Mouse (Mus musculus) neural tube, embryonic 12.5 days (tissue): Measurements from ENCODE around the gene Awat2. TPM values are rescaled to one million over a fixed set of nuclear protein-coding genes. Genes with fewer than 3 reads are reported as not detected.
"Not testable (repeated sequence)": the region's sequence is repeated elsewhere in the genome, so short reads cannot be mapped to it uniquely, and the experiment has no call there.

Experiments used
- ATAC-seq: fragments of 200-750 bp; cut with Nextera tagmentation; 2 replicates; pipeline ENCODE4 v1.8.0; 2017; ENCODE audit warnings: low read depth, mild to moderate bottlenecking, moderate TSS enrichment, moderate library complexity; ENCODE audit not compliant: low FRiP score
- H3K27ac ChIP-seq: fragments of 300-500 bp; sonication (generic); 2 replicates; pipeline ENCODE4 v1.5.1; 2016
- H3K27me3 ChIP-seq: fragments of 300-500 bp; sonication (generic); replicated peaks from 2 replicates; pipeline ENCODE4 v1.6.1; 2016; ENCODE audit warnings: mild to moderate bottlenecking
- H3K36me3 ChIP-seq: fragments of 300-500 bp; sonication (generic); 2 replicates; pipeline ENCODE4 v1.6.1; 2016; ENCODE audit warnings: mild to moderate bottlenecking
- H3K4me1 ChIP-seq: fragments of 300-500 bp; sonication (generic); 2 replicates; pipeline ENCODE4 v1.6.1; 2016
- H3K4me2 ChIP-seq: fragments of 300-500 bp; sonication (generic); replicated peaks from 2 replicates; pipeline ENCODE4 v1.6.1; 2016; ENCODE audit warnings: mild to moderate bottlenecking
- H3K4me3 ChIP-seq: fragments of 300-500 bp; sonication (generic); 2 replicates; pipeline ENCODE4 v1.5.1; 2016
- H3K9ac ChIP-seq: fragments of 300-500 bp; sonication (generic); 2 replicates; pipeline ENCODE4 v1.6.1; 2016; ENCODE audit warnings: mild to moderate bottlenecking
- H3K9me3 ChIP-seq: fragments of 300-500 bp; sonication (generic); 2 replicates; pipeline ENCODE4 v1.6.1; 2016; ENCODE audit warnings: mild to moderate bottlenecking
- WGBS: fragments of 180-500 bp; shearing (Covaris S2); methylation state at CpG from one replicate; pipeline ENCODE4 v1.1.7; 2016; 5-methylcytosine and 5-hydroxymethylcytosine counted together
- polyA plus RNA-seq: library from polyadenylated mRNA; unstranded; fragments of >200 nt; fragmentation: Nextera tagmentation; extraction: Ambion mirVana; gene quantifications from 2 replicates; pipeline ENCODE4 v1.2.1, GENCODE M21; 2016

Gene Awat2
- 0.37 and 0.40 TPM in 2 replicates for polyA plus RNA-seq

GRCm38 (mm10) chrX:100442617-100443016 lies at the start of gene Awat2:
TSS of gene Awat2 (minus strand) at chrX:100442717.
- not testable (repeated sequence) for ATAC-seq, H3K9ac ChIP-seq, H3K27me3 ChIP-seq, H3K36me3 ChIP-seq, H3K9me3 ChIP-seq, H3K4me1 ChIP-seq, H3K27ac ChIP-seq, H3K4me3 ChIP-seq, H3K4me2 ChIP-seq
- WGBS, result 98% methylated on average over 2 of the region's 2 CpGs

- H3K27me3 ChIP-seq, result no peaks in the 10 kb centered on the region
- WGBS, result 36% methylated on average over 3 of the region's 3 CpGs
- no peak overlapping the region for H3K4me2 ChIP-seq
- ATAC-seq, result peak; percentile 75
- no peaks in the 10 kb centered on the region for H3K4me1 ChIP-seq
- H3K9me3 ChIP-seq, result no peaks in the 10 kb centered on the region
- H3K27ac ChIP-seq, result no peak overlapping the region
- no peak overlapping the region for H3K4me3 ChIP-seq
- no peak overlapping the region for H3K9ac ChIP-seq
- no peaks in the 10 kb centered on the region for H3K36me3 ChIP-seq
Measured at GRCm38 (mm10) chrX:100480317-100480716, 37.8 kb upstream of the Awat2 start.

- H3K27me3 ChIP-seq, result no peaks in the 10 kb centered on the region
- H3K4me1 ChIP-seq, result no peaks in the 10 kb centered on the region
- WGBS, result 81% methylated on average over 4 of the region's 4 CpGs
- no peak for ATAC-seq
- H3K4me2 ChIP-seq, result no peak overlapping the region
- H3K4me3 ChIP-seq, result no peak overlapping the region
- H3K36me3 ChIP-seq, result no peaks in the 10 kb centered on the region
- H3K9ac ChIP-seq, result no peak overlapping the region
- H3K9me3 ChIP-seq, result no peaks in the 10 kb centered on the region
- no peak overlapping the region for H3K27ac ChIP-seq
Measured at GRCm38 (mm10) chrX:100475569-100476223, 33.2 kb upstream of the Awat2 start.

- Histone ChIP-seq H3K9ac (no peak overlapping the region), H3K4me1 (no peaks in the 10 kb centered on the region), H3K4me2 (no peak overlapping the region), H3K36me3 (no peaks in the 10 kb centered on the region), H3K27ac (no peak overlapping the region), H3K9me3 (no peaks in the 10 kb centered on the region), H3K4me3 (no peak overlapping the region), H3K27me3 (no peaks in the 10 kb centered on the region)
- no peak for ATAC-seq
- WGBS, result 84% methylated on average over 3 of the region's 3 CpGs
Measured at GRCm38 (mm10) chrX:100471491-100471890, 29.0 kb upstream of the Awat2 start.

GRCm38 (mm10) chrX:100470126-100470525 lies 27.6 kb upstream of the Awat2 start:
- H3K27me3 ChIP-seq, result no peaks in the 10 kb centered on the region

GRCm38 (mm10) chrX:100468047-100468446 lies 25.5 kb upstream of the Awat2 start:
- no peak for ATAC-seq
- WGBS, result 75% methylated on average over 4 of the region's 4 CpGs
- Histone ChIP-seq H3K4me2 (no peak overlapping the region), H3K36me3 (no peaks in the 10 kb centered on the region), H3K9me3 (no peaks in the 10 kb centered on the region), H3K9ac (no peak overlapping the region), H3K27ac (no peak overlapping the region), H3K4me3 (no peak overlapping the region), H3K4me1 (no peaks in the 10 kb centered on the region), H3K27me3 (no peaks in the 10 kb centered on the region)

More at GRCm38 (mm10) chrX:100470126-100470525, 27.6 kb upstream of the Awat2 start:
- H3K9me3 ChIP-seq, result no peaks in the 10 kb centered on the region
- no peak overlapping the region for H3K4me3 ChIP-seq
- H3K4me2 ChIP-seq, result no peak overlapping the region
- WGBS, result 85% methylated on average over 3 of the region's 3 CpGs
- ATAC-seq, result no peak
- H3K4me1 ChIP-seq, result no peaks in the 10 kb centered on the region
- no peak overlapping the region for H3K27ac ChIP-seq
- H3K36me3 ChIP-seq, result no peaks in the 10 kb centered on the region
- no peak overlapping the region for H3K9ac ChIP-seq

GRCm38 (mm10) chrX:100443532-100443931 lies 1.0 kb upstream of the Awat2 start:
- no peak overlapping the region for H3K4me2 ChIP-seq
- WGBS, result 92% methylated on average over 7 of the region's 7 CpGs
- no peak overlapping the region for H3K4me3 ChIP-seq
- no peaks in the 10 kb centered on the region for H3K36me3 ChIP-seq
- no peak overlapping the region for H3K27ac ChIP-seq
- no peak overlapping the region for H3K9ac ChIP-seq
- no peaks in the 10 kb centered on the region; the same call in 1 of the 2 replicates for H3K27me3 ChIP-seq
- H3K4me1 ChIP-seq, result no peaks in the 10 kb centered on the region
- no peaks in the 10 kb centered on the region for H3K9me3 ChIP-seq
- ATAC-seq, result no peak

GRCm38 (mm10) chrX:100432311-100432710 lies 10.2 kb downstream of the Awat2 start:
- Histone ChIP-seq H3K4me1 (no peaks in the 10 kb centered on the region), H3K36me3 (no peaks in the 10 kb centered on the region), H3K27ac (no peak overlapping the region), H3K4me2 (no peak overlapping the region), H3K9me3 (no peaks in the 10 kb centered on the region), H3K9ac (no peak overlapping the region), H3K4me3 (no peak overlapping the region), H3K27me3 (no peaks in the 10 kb centered on the region)
- no peak for ATAC-seq
- 54% methylated on average over 3 of the region's 3 CpGs for WGBS

- WGBS, result 89% methylated on average over 21 of the region's 21 CpGs
- Histone ChIP-seq H3K4me1 (no peaks in the 10 kb centered on the region), H3K27ac (no peak within 1 kb of the TSS), H3K9ac (no peak within 1 kb of the TSS), H3K27me3 (no peaks in the 10 kb centered on the region), H3K36me3 (no peaks in the 10 kb centered on the region), H3K4me2 (no peak within 1 kb of the TSS), H3K4me3 (no peak within 1 kb of the TSS), H3K9me3 (no peaks in the 10 kb centered on the region)
- no peak for ATAC-seq
Measured at GRCm38 (mm10) chrX:100428693-100429092, 13.8 kb downstream of the Awat2 start, which contains the start of gene Otud6a. TSS of gene Otud6a (plus strand) at chrX:100429013.

GRCm38 (mm10) chrX:100409245-100409644 lies 33.3 kb downstream of the Awat2 start:
- H3K9ac ChIP-seq, result no peak overlapping the region
- no peak for ATAC-seq
- H3K27ac ChIP-seq, result no peak overlapping the region
- H3K4me3 ChIP-seq, result no peak overlapping the region
- H3K27me3 ChIP-seq, result no peaks in the 10 kb centered on the region
- H3K4me1 ChIP-seq, result no peaks in the 10 kb centered on the region
- H3K36me3 ChIP-seq, result no peaks in the 10 kb centered on the region
- 82% methylated on average over 1 of the region's 1 CpGs for WGBS
- H3K4me2 ChIP-seq, result no peak overlapping the region
- no peaks in the 10 kb centered on the region for H3K9me3 ChIP-seq

- Histone ChIP-seq H3K4me3 (no peak overlapping the region), H3K27ac (no peak overlapping the region), H3K9ac (no peak overlapping the region), H3K4me1 (no peaks in the 10 kb centered on the region), H3K4me2 (no peak overlapping the region), H3K9me3 (no peaks in the 10 kb centered on the region), H3K27me3 (no peaks in the 10 kb centered on the region; the same call in 1 of the 2 replicates), H3K36me3 (no peaks in the 10 kb centered on the region)
- WGBS, result 84% methylated on average over 5 of the region's 5 CpGs
- ATAC-seq, result no peak
Measured at GRCm38 (mm10) chrX:100401657-100402056, 40.9 kb downstream of the Awat2 start.

- H3K27me3 ChIP-seq, result no peaks in the 10 kb centered on the region; the same call in 1 of the 2 replicates
- H3K4me2 ChIP-seq, result no peak overlapping the region
- no peak overlapping the region for H3K27ac ChIP-seq
- H3K9me3 ChIP-seq, result no peaks in the 10 kb centered on the region
- no peak overlapping the region for H3K4me3 ChIP-seq
- no peaks in the 10 kb centered on the region for H3K4me1 ChIP-seq
- H3K9ac ChIP-seq, result no peak overlapping the region
- no peaks in the 10 kb centered on the region for H3K36me3 ChIP-seq
- ATAC-seq, result no peak
Measured at GRCm38 (mm10) chrX:100400900-100401299, 41.6 kb downstream of the Awat2 start.

GRCm38 (mm10) chrX:100395026-100395425 lies 47.5 kb downstream of the Awat2 start:
- H3K27me3 ChIP-seq, result peaks cover 2% of the 10 kb centered on the region; the same call in 1 of the 2 replicates
- no peaks in the 10 kb centered on the region for H3K4me1 ChIP-seq
- H3K9ac ChIP-seq, result no peak overlapping the region
- no peaks in the 10 kb centered on the region for H3K36me3 ChIP-seq
- no peak overlapping the region for H3K27ac ChIP-seq
- ATAC-seq, result no peak
- no peak overlapping the region for H3K4me2 ChIP-seq
- WGBS, result 72% methylated on average over 8 of the region's 8 CpGs
- no peak overlapping the region for H3K4me3 ChIP-seq
- no peaks in the 10 kb centered on the region for H3K9me3 ChIP-seq
